Mouse (Mus musculus) megakaryocyte, adult 5-6 weeks (primary cell): ENCODE results near the gene Mrpl55. TPM values are rescaled to one million over a fixed set of nuclear protein-coding genes. Genes with fewer than 3 reads are reported as not detected.

ENCODE experiments used
- ATAC-seq: 2 replicates; pipeline ENCODE4 v1.8.0; 2016; ENCODE audit warnings: mild to moderate bottlenecking, inconsistent platforms; ENCODE audit not compliant: poor library complexity, severe bottlenecking
- total RNA-seq, 2 experiments: library from RNA; stranded (forward) in 1 of 2; stranded (reverse) in 1 of 2; fragments of 153-499, 151-499 nt in 1 of 2; fragments of 221-1000, 200-1000 nt in 1 of 2; gene quantifications; 2 replicates each; pipeline versions ENCODE4 v1.2.3 to v1.2.4; 2015 to 2017

Mrpl55 gene
- total RNA-seq, 2 experiments from 2014 or later: 17.6 to 36.2 TPM

GRCm38 (mm10) chr11:59226787-59227603 lies 24.7 kb downstream of the Mrpl55 start:
- peak; percentile 34 for ATAC-seq

- peak; percentile 25 for ATAC-seq
Measured at GRCm38 (mm10) chr11:59227604-59228121, 25.4 kb downstream of the Mrpl55 start.

GRCm38 (mm10) chr11:59228122-59228953 lies 26.1 kb downstream of the Mrpl55 start, which contains the start of gene Arf1:
Arf1 (minus strand) TSS chr11:59228270.
- peak; percentile 82 for ATAC-seq

GRCm38 (mm10) chr11:59230144-59230760 lies 28.0 kb downstream of the Mrpl55 start:
- ATAC-seq: peak; percentile 39

- no peak for ATAC-seq
Measured at GRCm38 (mm10) chr11:59232797-59233196, 30.5 kb downstream of the Mrpl55 start.

GRCm38 (mm10) chr11:59238525-59239427 lies 36.5 kb downstream of the Mrpl55 start:
- ATAC-seq: peak; percentile 59

GRCm38 (mm10) chr11:59239428-59239785 lies 37.1 kb downstream of the Mrpl55 start:
- ATAC-seq: no peak

- no peak for ATAC-seq
Measured at GRCm38 (mm10) chr11:59239796-59240195, 37.5 kb downstream of the Mrpl55 start.

GRCm38 (mm10) chr11:59241841-59242240 lies 39.6 kb downstream of the Mrpl55 start:
- no peak for ATAC-seq

- ATAC-seq: no peak
Measured at GRCm38 (mm10) chr11:59243856-59244255, 41.6 kb downstream of the Mrpl55 start.

GRCm38 (mm10) chr11:59248101-59248500 lies 45.8 kb downstream of the Mrpl55 start:
- peak; percentile 71 for ATAC-seq

Other genes with a start within 250 kb of the Mrpl55 start
- 20.6 and 24.9 TPM in 2 replicates for gene Hist3h2a, start 247.8 kb upstream of the Mrpl55 start, total RNA-seq (2015)
- gene Hist3h2a, start 247.8 kb upstream of the Mrpl55 start, total RNA-seq (2017): 267 and 273 TPM in 2 replicates
- not detected in 2 replicates for gene Trim17, start 247.8 kb upstream of the Mrpl55 start, total RNA-seq (2015)
- 0.07 TPM in 1 of 2 replicates, not detected in the other for gene Trim17, start 247.8 kb upstream of the Mrpl55 start, total RNA-seq (2017)
- 22.2 and 26.7 TPM in 2 replicates for gene Trim11, start 224.4 kb upstream of the Mrpl55 start, total RNA-seq (2015)
- 30.0 and 33.2 TPM in 2 replicates for gene Trim11, start 224.4 kb upstream of the Mrpl55 start, total RNA-seq (2017)
- not detected in 2 replicates for gene Obscn, start 66.1 kb upstream of the Mrpl55 start, total RNA-seq (2015)
- gene Obscn, start 66.1 kb upstream of the Mrpl55 start, total RNA-seq (2017): not detected in 2 replicates
- gene Iba57, start 38.7 kb upstream of the Mrpl55 start, total RNA-seq (2015): 0.71 and 1.2 TPM in 2 replicates
- 1.1 and 2.4 TPM in 2 replicates for gene Iba57, start 38.7 kb upstream of the Mrpl55 start, total RNA-seq (2017)
- not detected in 2 replicates for gene Gjc2, start 19.3 kb upstream of the Mrpl55 start, total RNA-seq (2015)
- not detected in 2 replicates for gene Gjc2, start 19.3 kb upstream of the Mrpl55 start, total RNA-seq (2017)
- 20.6 and 25.1 TPM in 2 replicates for gene Guk1, start 10.3 kb upstream of the Mrpl55 start, total RNA-seq (2015)
- 13.8 and 20.1 TPM in 2 replicates for gene Guk1, start 10.3 kb upstream of the Mrpl55 start, total RNA-seq (2017)
- 8.3 and 8.6 TPM in 2 replicates for gene 2310033P09Rik, start 5.8 kb downstream of the Mrpl55 start, total RNA-seq (2015)
- gene 2310033P09Rik, start 5.8 kb downstream of the Mrpl55 start, total RNA-seq (2017): 7.2 and 8.7 TPM in 2 replicates
- 312 and 325 TPM in 2 replicates for gene Arf1, start 25.8 kb downstream of the Mrpl55 start, total RNA-seq (2015)
- 342 and 408 TPM in 2 replicates for gene Arf1, start 25.8 kb downstream of the Mrpl55 start, total RNA-seq (2017)
- not detected in 2 replicates for gene Wnt3a, start 88.3 kb downstream of the Mrpl55 start, total RNA-seq (2015)
- gene Wnt3a, start 88.3 kb downstream of the Mrpl55 start, total RNA-seq (2017): not detected in 2 replicates
- not detected in 2 replicates for gene Wnt9a, start 104.4 kb downstream of the Mrpl55 start, total RNA-seq (2015)
- gene Wnt9a, start 104.4 kb downstream of the Mrpl55 start, total RNA-seq (2017): not detected in 2 replicates
- gene Prss38, start 173.2 kb downstream of the Mrpl55 start, total RNA-seq (2015): not detected in 2 replicates
- not detected in 2 replicates for gene Prss38, start 173.2 kb downstream of the Mrpl55 start, total RNA-seq (2017)
- 1.9 and 2.3 TPM in 2 replicates for gene Jmjd4, start 247.6 kb downstream of the Mrpl55 start, total RNA-seq (2015)
- gene Jmjd4, start 247.6 kb downstream of the Mrpl55 start, total RNA-seq (2017): 1.8 and 2.0 TPM in 2 replicates
- 2.9 and 3.3 TPM in 2 replicates for gene Snap47, start 248.7 kb downstream of the Mrpl55 start, total RNA-seq (2015)
- gene Snap47, start 248.7 kb downstream of the Mrpl55 start, total RNA-seq (2017): 4.9 and 8.1 TPM in 2 replicates